Comparison of ENCODE assay signal across 8 mouse cellular contexts in the genomic region with DNA sequence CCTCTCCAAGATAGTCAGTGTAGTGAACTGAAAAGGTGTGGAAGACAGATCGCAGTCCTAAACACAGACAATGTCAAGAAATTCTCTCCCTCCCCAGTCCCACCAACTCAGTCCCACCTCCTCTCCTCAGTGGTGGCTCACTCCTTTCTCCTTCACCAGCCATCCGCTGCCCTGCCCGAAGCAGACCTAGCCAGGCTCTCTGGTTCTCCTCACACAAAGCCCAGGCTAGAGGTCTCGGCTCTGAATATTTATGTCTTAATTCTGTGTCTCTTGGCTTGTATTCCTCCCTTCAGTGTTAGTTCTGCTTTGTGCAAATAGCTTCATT.
A peak's percentile ranks its signal among the peaks of the same experiment; 100 is the strongest.
DNase-seq lines count a peak whose midpoint lies in the region; ATAC-seq lines count a peak whose summit lies in the region.

No protein-coding gene starts in this region.

- 51% methylated on average over 4 of the region's 4 CpGs for WGBS in kidney, embryonic 16.5 days
- 52% methylated on average over 4 of the region's 4 CpGs for WGBS in embryonic facial prominence, embryonic 12.5 days
- WGBS in hindbrain, embryonic 13.5 days, result 26% methylated on average over 4 of the region's 4 CpGs
- 22% methylated on average over 4 of the region's 4 CpGs for WGBS in midbrain, embryonic 15.5 days

- H3K27me3 ChIP-seq in kidney, embryonic 16.5 days (ENCODE audit: insufficient read depth, low read length), result no peaks in the 10 kb centered on the region
- H3K27me3 ChIP-seq in embryonic facial prominence, embryonic 12.5 days, result no peaks in the 10 kb centered on the region
- no peaks in the 10 kb centered on the region for H3K27me3 ChIP-seq in hindbrain, embryonic 13.5 days
- H3K27me3 ChIP-seq in midbrain, embryonic 15.5 days (replicated peaks), result no peaks in the 10 kb centered on the region

- peaks cover 26% of the 10 kb centered on the region for H3K4me1 ChIP-seq in kidney, embryonic 16.5 days (ENCODE audit: insufficient read depth, low read length)
- H3K4me1 ChIP-seq in embryonic facial prominence, embryonic 12.5 days, result peaks cover 24% of the 10 kb centered on the region
- peaks cover 39% of the 10 kb centered on the region for H3K4me1 ChIP-seq in hindbrain, embryonic 13.5 days (replicated peaks)
- peaks cover 26% of the 10 kb centered on the region for H3K4me1 ChIP-seq in midbrain, embryonic 15.5 days

- H3K27ac ChIP-seq in kidney, embryonic 16.5 days (ENCODE audit: low read length), result peak overlapping the region; percentile 56; the same call in 1 of the 2 replicates
- H3K27ac ChIP-seq in embryonic facial prominence, embryonic 12.5 days, result peak overlapping the region; percentile 81
- H3K27ac ChIP-seq in hindbrain, embryonic 13.5 days, result peak overlapping the region; percentile 83
- H3K27ac ChIP-seq in midbrain, embryonic 15.5 days, result peak overlapping the region; percentile 63

- intact Hi-C loops in gastrocnemius, postnatal 14 days (cut with DNase I; ENCODE audit: low total_unique reads), result no loop called here

- DNase-seq in kidney, postnatal 25 days, result no peak
- no peak for DNase-seq in c-Kit-positive CD71-positive TER-119-positive erythroid progenitor cells, embryonic 14.5 days (ENCODE audit: low spot score)
- no peak for DNase-seq in embryo, embryonic 11 days
- DNase-seq in gastrocnemius, postnatal 14 days, result no peak

- ATAC-seq in kidney, embryonic 16.5 days (ENCODE audit: low FRiP score, low TSS enrichment), result no peak
- ATAC-seq in embryonic facial prominence, embryonic 12.5 days (ENCODE audit: insufficient number of reproducible peaks, insufficient read depth, low FRiP score, low TSS enrichment), result no peak
- ATAC-seq in hindbrain, embryonic 13.5 days (ENCODE audit: low FRiP score), result peak; percentile 29; the same call in 1 of the 2 replicates
- peak; percentile 32 for ATAC-seq in midbrain, embryonic 15.5 days (replicated peaks)

- no peaks in the 10 kb centered on the region for H3K9me3 ChIP-seq in kidney, embryonic 16.5 days (ENCODE audit: low read length)
- no peaks in the 10 kb centered on the region for H3K9me3 ChIP-seq in embryonic facial prominence, embryonic 12.5 days
- H3K9me3 ChIP-seq in hindbrain, embryonic 13.5 days, result no peaks in the 10 kb centered on the region
- no peaks in the 10 kb centered on the region for H3K9me3 ChIP-seq in midbrain, embryonic 15.5 days

- peak overlapping the region; percentile 51; the same call in 1 of the 2 replicates for H3K9ac ChIP-seq in kidney, embryonic 16.5 days (replicated peaks; ENCODE audit: low read length)
- H3K9ac ChIP-seq in embryonic facial prominence, embryonic 12.5 days, result no peak overlapping the region
- H3K9ac ChIP-seq in hindbrain, embryonic 13.5 days, result peak overlapping the region; percentile 39; the same call in 1 of the 2 replicates
- H3K9ac ChIP-seq in midbrain, embryonic 15.5 days, result no peak overlapping the region

- no peaks in the 10 kb centered on the region for H3K36me3 ChIP-seq in kidney, embryonic 16.5 days (ENCODE audit: insufficient read depth, low read length)
- H3K36me3 ChIP-seq in embryonic facial prominence, embryonic 12.5 days, result no peaks in the 10 kb centered on the region
- H3K36me3 ChIP-seq in hindbrain, embryonic 13.5 days, result no peaks in the 10 kb centered on the region
- no peaks in the 10 kb centered on the region for H3K36me3 ChIP-seq in midbrain, embryonic 15.5 days (replicated peaks)

- H3K4me3 ChIP-seq in kidney, embryonic 16.5 days (ENCODE audit: low read length), result no peak overlapping the region
- no peak overlapping the region for H3K4me3 ChIP-seq in embryonic facial prominence, embryonic 12.5 days
- peak overlapping the region; percentile 29; the same call in 1 of the 2 replicates for H3K4me3 ChIP-seq in hindbrain, embryonic 13.5 days
- H3K4me3 ChIP-seq in midbrain, embryonic 15.5 days, result no peak overlapping the region

- H3K4me2 ChIP-seq in kidney, embryonic 16.5 days (replicated peaks; ENCODE audit: low read depth, low read length), result peak overlapping the region; percentile 58; the same call in 1 of the 2 replicates
- peak overlapping the region; percentile 48 for H3K4me2 ChIP-seq in embryonic facial prominence, embryonic 12.5 days (replicated peaks)
- peak overlapping the region; percentile 52 for H3K4me2 ChIP-seq in hindbrain, embryonic 13.5 days
- peak overlapping the region; percentile 46 for H3K4me2 ChIP-seq in midbrain, embryonic 15.5 days

Comparison
In these comparisons a context has a peak if more than half of its experiments do, and no peak if none do; other contexts are left out.
1. ATAC-seq: peak in hindbrain, embryonic 13.5 days (single experiment) and midbrain, embryonic 15.5 days (single experiment); none in kidney, embryonic 16.5 days (single experiment) and embryonic facial prominence, embryonic 12.5 days (single experiment).
2. H3K9ac ChIP-seq: peak in kidney, embryonic 16.5 days (single experiment) and hindbrain, embryonic 13.5 days (single experiment); none in embryonic facial prominence, embryonic 12.5 days (single experiment) and midbrain, embryonic 15.5 days (single experiment).
3. Peak in every context shown above with its lines, with median percentiles within 50 percentile points of each other: H3K27ac ChIP-seq and H3K4me2 ChIP-seq.